Mouse (Mus musculus): ENCODE measurements around the gene Gm13288. TPM values are rescaled to one million over a fixed set of nuclear protein-coding genes. Genes with fewer than 3 reads are reported as not detected.

Gene Gm13288
- polyA plus RNA-seq, 1 experiment from 2014 or later, result not detected

DNA sequence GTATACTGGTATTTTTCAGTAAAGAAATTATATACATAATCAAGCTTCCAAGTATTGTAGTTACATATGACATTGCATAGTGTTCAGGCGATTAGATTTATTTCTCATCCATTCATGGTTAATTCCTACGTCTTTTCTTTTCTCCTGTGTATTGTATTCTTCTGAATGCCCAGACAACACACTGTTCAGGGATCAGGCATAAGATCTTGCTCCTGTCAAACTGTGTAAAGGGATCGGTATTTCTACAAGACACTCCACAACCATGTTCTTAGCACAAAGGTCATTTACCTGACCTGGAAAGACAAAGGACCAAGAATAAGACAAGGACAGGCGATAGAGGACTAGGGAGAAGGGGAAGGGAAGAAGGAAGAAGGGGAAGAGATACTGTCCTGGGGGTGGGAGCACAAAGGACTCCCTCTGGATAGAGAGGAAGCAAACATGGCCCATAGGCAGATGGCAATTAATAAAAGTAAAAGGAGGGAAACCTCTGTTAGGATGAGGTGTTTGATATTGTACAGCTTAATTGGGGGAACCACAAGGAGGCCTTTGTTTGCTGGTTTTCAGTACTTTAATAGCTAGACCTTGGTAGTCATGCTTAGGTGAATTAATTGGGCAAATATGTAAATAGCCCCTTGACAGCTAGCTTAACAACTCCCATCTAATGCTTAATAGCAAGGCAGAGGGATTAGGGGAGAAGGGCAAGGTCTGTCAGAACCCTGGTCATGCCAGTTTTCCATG is 45.9 kb downstream of the Gm13288 start:
- Histone ChIP-seq H3K4me3 (no peak overlapping the region), H3K9ac (no peak overlapping the region), H3K4me2 (no peak overlapping the region), H3K27ac (ENCODE audit: poor library complexity, severe bottlenecking) (no peak overlapping the region), H3K4me1 (replicated peaks) (no peaks in the 10 kb centered on the region), H3K9me3 (replicated peaks) (no peaks in the 10 kb centered on the region), H3K36me3 (no peaks in the 10 kb centered on the region), H3K27me3 (replicated peaks) (0 out of 2 replicates have a peak, but pooled peaks cover 3% of the 10 kb centered on the region)
- 72% methylated on average over 4 of the region's 4 CpGs for WGBS
- no peak for ATAC-seq (ENCODE audit: insufficient number of reproducible peaks, low FRiP score)

Other genes starting within 250 kb of the Gm13288 start
- gene Ifna15, start 247.3 kb upstream of the Gm13288 start, polyA plus RNA-seq (2016; fragmentation: Nextera tagmentation; extraction: Ambion mirVana), result not detected in 2 replicates
- not detected in 2 replicates for gene Ifna14, start 233.7 kb upstream of the Gm13288 start, polyA plus RNA-seq (2016; fragmentation: Nextera tagmentation; extraction: Ambion mirVana)
- gene Ifna9, start 213.1 kb upstream of the Gm13288 start, polyA plus RNA-seq (2016; fragmentation: Nextera tagmentation; extraction: Ambion mirVana), result not detected in 2 replicates
- not detected in 2 replicates for gene Ifna12, start 202.2 kb upstream of the Gm13288 start, polyA plus RNA-seq (2016; fragmentation: Nextera tagmentation; extraction: Ambion mirVana)
- gene C87499, start 171.1 kb upstream of the Gm13288 start, polyA plus RNA-seq (2016; fragmentation: Nextera tagmentation; extraction: Ambion mirVana), result not detected in 2 replicates
- gene Ifna13, start 161.1 kb upstream of the Gm13288 start, polyA plus RNA-seq (2016; fragmentation: Nextera tagmentation; extraction: Ambion mirVana), result not detected in 2 replicates
- gene Ifna16, start 128.6 kb upstream of the Gm13288 start, polyA plus RNA-seq (2016; fragmentation: Nextera tagmentation; extraction: Ambion mirVana), result not detected in 2 replicates
- gene Ifna2, start 121.6 kb upstream of the Gm13288 start, polyA plus RNA-seq (2016; fragmentation: Nextera tagmentation; extraction: Ambion mirVana), result not detected in 2 replicates
- gene Ifnab, start 114.2 kb upstream of the Gm13288 start, polyA plus RNA-seq (2016; fragmentation: Nextera tagmentation; extraction: Ambion mirVana), result not detected in 2 replicates
- gene Gm26566, start 83.7 kb upstream of the Gm13288 start, polyA plus RNA-seq (2016; fragmentation: Nextera tagmentation; extraction: Ambion mirVana), result 0.83 and 1.1 TPM in 2 replicates
- 108 and 112 TPM in 2 replicates for gene Klhl9, start 83.1 kb upstream of the Gm13288 start, polyA plus RNA-seq (2016; fragmentation: Nextera tagmentation; extraction: Ambion mirVana)
- gene Gm13271, start 50.7 kb upstream of the Gm13288 start, polyA plus RNA-seq (2016; fragmentation: Nextera tagmentation; extraction: Ambion mirVana), result not detected in 2 replicates
- 0.14 TPM in 1 of 2 replicates, not detected in the other for gene Gm13283, start 45.4 kb upstream of the Gm13288 start, polyA plus RNA-seq (2016; fragmentation: Nextera tagmentation; extraction: Ambion mirVana)
- gene Gm13290, start 31.7 kb upstream of the Gm13288 start, polyA plus RNA-seq (2016; fragmentation: Nextera tagmentation; extraction: Ambion mirVana), result 0.33 and 0.35 TPM in 2 replicates
- not detected in 2 replicates for gene Gm13289, start 28.6 kb upstream of the Gm13288 start, polyA plus RNA-seq (2016; fragmentation: Nextera tagmentation; extraction: Ambion mirVana)
- gene Gm13272, start 25.7 kb upstream of the Gm13288 start, polyA plus RNA-seq (2016; fragmentation: Nextera tagmentation; extraction: Ambion mirVana), result 0.24 TPM in 1 of 2 replicates, not detected in the other
- 0.15 and 0.33 TPM in 2 replicates for gene Ifnz, start 23.4 kb upstream of the Gm13288 start, polyA plus RNA-seq (2016; fragmentation: Nextera tagmentation; extraction: Ambion mirVana)
- gene Gm13276, start 19.8 kb upstream of the Gm13288 start, polyA plus RNA-seq (2016; fragmentation: Nextera tagmentation; extraction: Ambion mirVana), result not detected in 2 replicates
- not detected in 2 replicates for gene Gm13277, start 16.9 kb upstream of the Gm13288 start, polyA plus RNA-seq (2016; fragmentation: Nextera tagmentation; extraction: Ambion mirVana)
- not detected in 2 replicates for gene Gm13278, start 14.0 kb upstream of the Gm13288 start, polyA plus RNA-seq (2016; fragmentation: Nextera tagmentation; extraction: Ambion mirVana)
- gene Gm13275, start 11.0 kb upstream of the Gm13288 start, polyA plus RNA-seq (2016; fragmentation: Nextera tagmentation; extraction: Ambion mirVana), result not detected in 2 replicates
- not detected in 2 replicates for gene Gm13279, start 8.1 kb upstream of the Gm13288 start, polyA plus RNA-seq (2016; fragmentation: Nextera tagmentation; extraction: Ambion mirVana)
- gene Gm13285, start 5.9 kb upstream of the Gm13288 start, polyA plus RNA-seq (2016; fragmentation: Nextera tagmentation; extraction: Ambion mirVana), result 1.1 TPM in 1 of 2 replicates, not detected in the other
- 1.2 TPM in 1 of 2 replicates, not detected in the other for gene Gm13287, start 2.3 kb upstream of the Gm13288 start, polyA plus RNA-seq (2016; fragmentation: Nextera tagmentation; extraction: Ambion mirVana)
- gene Ifna7, start 10.7 kb downstream of the Gm13288 start, polyA plus RNA-seq (2016; fragmentation: Nextera tagmentation; extraction: Ambion mirVana), result not detected in 2 replicates
- gene Ifna11, start 14.4 kb downstream of the Gm13288 start, polyA plus RNA-seq (2016; fragmentation: Nextera tagmentation; extraction: Ambion mirVana), result not detected in 2 replicates
- not detected in 2 replicates for gene Ifna6, start 21.9 kb downstream of the Gm13288 start, polyA plus RNA-seq (2016; fragmentation: Nextera tagmentation; extraction: Ambion mirVana)
- gene Ifna5, start 30.0 kb downstream of the Gm13288 start, polyA plus RNA-seq (2016; fragmentation: Nextera tagmentation; extraction: Ambion mirVana), result not detected in 2 replicates
- not detected in 2 replicates for gene Ifna4, start 36.3 kb downstream of the Gm13288 start, polyA plus RNA-seq (2016; fragmentation: Nextera tagmentation; extraction: Ambion mirVana)
- gene Ifna1, start 44.6 kb downstream of the Gm13288 start, polyA plus RNA-seq (2016; fragmentation: Nextera tagmentation; extraction: Ambion mirVana), result not detected in 2 replicates
- not detected in 2 replicates for gene Ifne, start 74.7 kb downstream of the Gm13288 start, polyA plus RNA-seq (2016; fragmentation: Nextera tagmentation; extraction: Ambion mirVana)